Mouse (Mus musculus): ENCODE results near the gene Lcn12.

The Lcn12 gene

GRCm38 (mm10) chr2:25460551-25461309, 33.0 kb downstream of the Lcn12 start, which contains the start of gene Paxx:
Gene Paxx, minus strand, starts transcription at chr2:25461094.
- under 1% methylated on average over 48 of the region's 48 CpGs for WGBS

DNA sequence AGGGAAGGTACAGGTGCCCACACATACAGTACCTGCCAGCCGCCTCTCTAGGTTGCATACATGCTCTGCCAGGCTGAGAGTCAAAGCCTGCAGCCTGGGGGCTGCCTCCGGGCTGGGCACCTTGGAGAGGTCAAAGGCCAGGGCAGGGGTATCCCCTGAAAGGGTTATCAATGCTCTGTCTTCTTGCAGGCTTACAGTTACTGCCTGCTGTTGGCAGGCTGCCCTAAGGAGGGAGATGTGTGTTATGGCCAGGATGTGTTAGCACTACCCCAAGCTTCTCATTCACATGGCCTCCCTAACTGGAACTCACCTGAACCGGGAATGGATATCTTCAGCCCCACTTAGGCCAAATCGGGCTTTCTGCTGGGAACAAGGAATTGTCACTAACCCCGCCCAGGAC, 33.6 kb downstream of the Lcn12 start:
- 27% methylated on average over 5 of the region's 5 CpGs for WGBS

DNA sequence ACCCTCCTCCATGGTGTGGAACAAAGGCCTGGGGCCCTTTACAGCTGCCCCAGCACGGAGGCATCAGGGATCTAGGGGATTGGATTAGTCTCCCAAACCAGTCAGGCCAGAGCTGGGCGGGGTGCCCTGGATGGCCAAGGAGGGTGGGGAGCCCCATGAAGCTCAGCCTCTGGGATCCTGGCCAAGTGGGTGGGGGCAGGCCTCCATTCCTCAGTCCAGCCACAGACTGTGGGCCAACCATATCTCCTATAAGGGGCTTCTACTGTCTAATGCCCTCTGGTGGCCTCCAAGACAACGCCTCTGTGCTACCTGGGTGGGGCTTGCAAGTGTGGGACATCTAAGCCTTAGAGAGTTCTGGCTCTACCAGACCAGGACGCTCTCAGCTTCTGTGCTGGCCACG, 34.8 kb downstream of the Lcn12 start:
- 58% methylated on average over 5 of the region's 5 CpGs for WGBS

GRCm38 (mm10) chr2:25457022-25457896, 36.5 kb downstream of the Lcn12 start:
- WGBS, result 82% methylated on average over 9 of the region's 9 CpGs

DNA sequence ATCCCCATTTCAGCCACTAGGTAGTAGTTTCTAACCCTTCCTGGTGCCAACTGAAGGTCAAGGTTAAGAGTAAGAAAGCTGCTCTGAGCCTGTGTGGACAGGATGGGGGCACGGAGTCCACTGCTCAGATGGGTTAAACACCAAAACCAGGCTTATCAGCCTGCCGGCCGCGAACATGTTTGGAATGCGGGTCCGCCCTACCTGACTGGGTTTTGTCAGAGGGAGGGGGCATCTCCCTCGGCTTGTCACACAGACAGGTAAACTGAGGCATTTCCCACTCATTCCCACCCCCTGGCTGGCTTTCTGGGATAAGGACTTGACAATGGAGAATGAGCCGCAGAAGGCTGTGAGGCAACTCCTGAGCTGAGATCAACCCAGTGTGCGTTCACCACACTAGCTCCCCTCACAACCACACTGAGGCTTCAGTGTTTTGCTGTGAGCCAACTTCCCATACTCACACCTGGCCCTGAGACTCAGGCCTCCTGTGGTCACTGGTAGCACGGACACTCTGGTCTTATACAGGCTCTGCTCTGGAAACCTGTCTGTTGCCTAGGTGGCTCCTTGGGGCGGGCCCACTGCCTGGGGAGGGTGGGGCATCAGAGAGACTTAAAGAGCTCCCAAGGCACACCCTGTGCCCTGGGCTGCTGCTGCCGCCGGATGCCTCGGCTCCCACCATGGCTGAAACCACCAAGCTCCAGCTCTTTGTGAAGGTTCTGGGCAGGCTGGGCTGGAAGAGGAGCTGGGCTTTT, 37.3 kb downstream of the Lcn12 start, which contains the start of gene Clic3:
TSS of gene Clic3 (plus strand) at position 634 of the 749 bp plus-strand sequence.
- WGBS, result 70% methylated on average over 14 of the region's 14 CpGs

DNA sequence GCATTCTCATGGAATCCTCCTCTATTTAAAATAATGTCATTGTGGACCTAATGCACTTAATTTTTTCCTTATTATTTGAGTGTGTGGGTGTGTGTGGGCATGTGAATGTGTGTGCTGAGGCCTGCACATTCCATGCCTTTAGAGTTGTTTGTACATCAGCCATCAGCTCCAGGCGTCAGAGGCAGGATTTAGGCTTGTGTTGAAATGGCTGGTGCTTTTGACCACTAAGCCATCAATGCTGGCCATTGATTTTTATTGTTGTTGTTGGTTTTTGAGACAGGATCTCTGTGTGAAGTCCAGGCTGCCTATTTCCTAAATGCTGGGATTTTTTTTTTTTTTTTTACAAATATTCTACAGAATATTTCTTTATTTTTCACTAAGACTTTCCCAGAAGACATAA, 40.8 kb downstream of the Lcn12 start:
- WGBS, result 76% methylated on average over 1 of the region's 1 CpGs

DNA sequence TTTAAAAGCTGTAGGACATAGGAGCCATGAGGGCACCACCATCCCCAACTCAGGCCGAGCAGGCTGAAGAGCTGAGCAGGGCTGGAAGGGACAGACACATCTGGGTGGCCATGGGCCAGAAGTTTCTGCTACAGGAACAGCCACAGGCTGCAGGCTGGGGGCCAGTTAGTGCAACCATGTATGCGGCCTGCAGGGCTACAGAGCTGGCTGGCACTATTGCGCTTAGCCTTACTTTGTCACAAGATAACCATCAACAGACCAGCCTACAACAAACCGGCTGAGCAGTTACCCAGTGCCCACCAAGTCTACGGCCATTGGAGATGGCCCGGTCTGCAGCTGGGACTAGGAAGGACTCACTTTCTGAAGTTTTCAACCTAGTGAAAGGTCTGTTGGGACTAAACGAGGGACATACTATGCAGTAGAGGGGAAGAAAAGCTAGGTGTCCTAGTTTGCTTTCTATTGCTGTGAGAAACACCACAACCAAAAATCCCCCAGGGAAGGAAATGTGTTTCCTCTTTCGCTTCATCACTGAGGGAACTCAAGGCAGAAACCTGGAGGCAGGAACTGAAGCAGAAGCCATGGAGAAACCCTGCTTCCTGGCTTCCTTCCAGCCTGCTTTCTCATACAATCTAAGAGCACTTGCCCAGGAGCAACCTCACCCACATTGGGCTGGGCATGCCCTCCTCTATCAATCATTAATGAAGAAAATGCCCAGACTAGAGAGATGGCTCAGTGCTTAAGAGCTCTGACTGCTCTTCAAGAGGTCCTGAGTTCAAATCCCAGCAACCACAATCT, 42.7 kb downstream of the Lcn12 start:
- WGBS, result 76% methylated on average over 8 of the region's 8 CpGs

DNA sequence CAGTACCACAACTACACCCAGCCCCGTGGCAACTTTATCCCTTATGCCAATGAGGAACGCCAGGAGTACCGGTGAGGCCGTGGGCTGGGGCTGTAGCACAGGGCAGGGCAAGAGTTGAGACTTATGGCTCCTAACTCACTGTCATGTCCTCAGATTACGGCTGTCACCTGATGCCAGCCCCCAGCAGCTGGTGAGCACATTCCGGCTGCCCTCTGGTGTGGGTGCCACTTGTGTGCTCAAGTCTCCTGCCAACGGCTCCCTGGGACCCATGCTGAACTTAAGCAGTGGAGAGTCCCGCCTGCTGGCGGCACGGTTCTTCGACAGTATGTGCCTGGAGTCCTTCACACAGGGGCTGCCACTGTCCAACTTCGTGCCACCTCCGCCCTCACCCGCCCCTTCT, 51.0 kb downstream of the Lcn12 start:
- WGBS, result 90% methylated on average over 14 of the region's 14 CpGs

DNA sequence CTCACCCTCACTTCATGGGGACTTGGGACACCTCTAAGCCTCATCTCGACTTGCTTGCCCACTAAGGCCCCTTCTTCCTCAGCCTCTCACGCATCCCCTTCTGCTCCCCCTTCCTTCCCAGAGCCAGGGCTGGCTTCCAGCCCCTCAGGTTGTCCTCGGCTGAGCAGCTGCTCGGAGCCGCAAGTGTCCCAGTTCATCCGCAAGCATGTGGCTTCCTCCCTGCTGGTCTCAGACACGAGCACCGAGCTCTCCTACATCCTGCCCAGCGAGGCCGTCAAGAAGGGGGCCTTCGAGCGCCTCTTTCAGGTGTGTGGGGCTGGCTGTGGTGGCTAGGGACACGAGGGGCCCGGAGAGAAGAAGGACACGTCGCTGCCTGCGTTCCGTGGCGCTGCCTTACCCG, 52.6 kb downstream of the Lcn12 start:
- 82% methylated on average over 20 of the region's 20 CpGs for WGBS

Data from cerebral cortex, adult 2 months (tissue).